Mouse (Mus musculus): ENCODE measurements at regions not wholly inside any gene's neighbourhood (a gene's known extent, or its start where the extent isn't known, plus 50 kb on each side); places are given as distances from the start of the nearest gene placed in this dataset.

DNA sequence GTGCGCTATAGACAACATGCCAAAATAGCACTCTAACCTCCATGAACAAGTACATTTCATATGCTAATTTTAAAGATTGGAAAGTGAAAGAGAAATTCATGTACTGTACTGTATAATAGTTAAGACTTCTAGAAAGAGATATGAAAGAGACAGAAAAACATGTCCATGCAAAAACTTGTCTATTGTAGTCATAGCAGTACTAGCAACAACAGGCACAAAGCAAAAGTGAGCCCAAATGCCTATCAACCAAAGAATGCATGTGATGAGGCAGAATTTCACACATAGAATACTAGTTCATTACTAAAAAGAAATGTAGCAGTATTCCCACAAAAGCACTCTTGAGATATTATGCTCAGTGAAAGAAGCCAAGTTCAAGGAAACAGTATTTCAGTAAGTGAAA is 180.4 kb upstream of the Steap4 start:
- WGBS, result 94% methylated on average over 1 of the region's 1 CpGs
- peaks cover 1% of the 10 kb centered on the region; the same call in 1 of the 2 replicates for H3K4me1 ChIP-seq (ENCODE audit: control insufficient read depth, insufficient read depth, low read length)
- no peaks in the 10 kb centered on the region for H3K27me3 ChIP-seq (ENCODE audit: control insufficient read depth, insufficient read depth, low read length)
- DNase-seq (ENCODE audit: extremely low read depth, low read depth, low spot score), result no peak
- no peak for TF ChIP-seq CTCF (IDR thresholded peaks at IDR 0.05; ENCODE audit: low read depth, low read length)
- no peak for TF ChIP-seq POLR2A (IDR thresholded peaks at IDR 0.05; ENCODE audit: extremely low read depth, insufficient read depth, low read length)
- no peak overlapping the region for H3K4me3 ChIP-seq (ENCODE audit: insufficient read depth, low read depth, low read length)
- H3K27ac ChIP-seq (replicated peaks; ENCODE audit: insufficient read depth, low read depth, low read length), result no peak overlapping the region
- H3K36me3 ChIP-seq (ENCODE audit: control insufficient read depth, insufficient read depth, low read length), result no peaks in the 10 kb centered on the region
- H3K9ac ChIP-seq (ENCODE audit: low read depth, low read length), result no peak overlapping the region
- H3K79me2 ChIP-seq (ENCODE audit: control insufficient read depth, insufficient read depth, low read length), result no peaks in the 10 kb centered on the region

DNA sequence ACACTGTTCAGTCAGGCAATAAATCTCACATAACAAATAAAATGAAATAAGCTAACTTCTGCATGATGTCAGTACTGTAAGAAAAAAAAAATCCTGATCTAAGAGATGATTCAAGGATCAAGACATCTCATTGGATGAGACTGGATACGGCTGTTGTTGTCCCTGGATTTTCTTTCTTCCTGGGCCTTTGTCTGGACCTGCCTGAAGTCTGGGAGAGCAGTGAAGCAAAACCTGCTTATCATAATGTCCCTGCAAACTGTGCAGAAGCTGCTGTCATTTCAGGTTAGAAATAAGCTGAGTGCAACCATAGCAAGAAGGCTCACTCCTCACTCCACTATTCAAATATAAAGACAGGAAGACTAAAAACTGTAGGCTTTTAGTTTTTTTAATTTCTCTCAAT is 178.0 kb upstream of the Steap4 start:
- peaks cover 2% of the 10 kb centered on the region; the same call in 1 of the 2 replicates for H3K4me1 ChIP-seq (ENCODE audit: control insufficient read depth, insufficient read depth, low read length)
- no peak overlapping the region for H3K4me3 ChIP-seq (ENCODE audit: insufficient read depth, low read depth, low read length)
- no peak overlapping the region for H3K9ac ChIP-seq (ENCODE audit: low read depth, low read length)
- H3K79me2 ChIP-seq (ENCODE audit: control insufficient read depth, insufficient read depth, low read length), result no peaks in the 10 kb centered on the region
- no peaks in the 10 kb centered on the region for H3K27me3 ChIP-seq (ENCODE audit: control insufficient read depth, insufficient read depth, low read length)
- WGBS, result 90% methylated on average over 1 of the region's 1 CpGs
- TF ChIP-seq POLR2A (IDR thresholded peaks at IDR 0.05; ENCODE audit: extremely low read depth, insufficient read depth, low read length), result no peak
- no peak for TF ChIP-seq CTCF (IDR thresholded peaks at IDR 0.05; ENCODE audit: low read depth, low read length)
- no peak for DNase-seq (ENCODE audit: extremely low read depth, low read depth, low spot score)
- H3K36me3 ChIP-seq (ENCODE audit: control insufficient read depth, insufficient read depth, low read length), result no peaks in the 10 kb centered on the region
- no peak overlapping the region for H3K27ac ChIP-seq (replicated peaks; ENCODE audit: insufficient read depth, low read depth, low read length)

DNA sequence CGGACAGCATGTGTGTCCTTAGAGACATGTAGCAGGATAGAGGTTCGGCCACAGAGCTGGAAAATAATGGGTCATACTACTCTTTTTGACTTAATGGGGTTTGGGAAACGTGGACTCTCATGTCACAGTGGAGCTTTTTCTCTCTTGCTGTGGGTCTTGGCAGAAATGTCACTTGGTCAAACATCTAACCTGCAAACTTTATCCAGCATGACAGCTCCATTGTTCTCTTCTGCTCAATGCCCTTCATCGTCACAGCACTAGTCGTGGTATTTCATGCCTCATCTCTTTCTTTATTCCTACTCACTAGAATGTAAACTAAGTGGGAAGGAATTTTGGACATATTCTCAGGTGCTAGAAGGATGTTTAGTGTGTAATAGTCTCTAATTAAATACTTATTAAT is 171.9 kb upstream of the Steap4 start:
- Histone ChIP-seq H3K79me2 (ENCODE audit: control insufficient read depth, insufficient read depth, low read length) (no peaks in the 10 kb centered on the region), H3K4me1 (ENCODE audit: control insufficient read depth, insufficient read depth, low read length) (peaks cover 2% of the 10 kb centered on the region; the same call in 1 of the 2 replicates), H3K9ac (ENCODE audit: low read depth, low read length) (no peak overlapping the region), H3K4me3 (ENCODE audit: insufficient read depth, low read depth, low read length) (no peak overlapping the region), H3K27me3 (ENCODE audit: control insufficient read depth, insufficient read depth, low read length) (no peaks in the 10 kb centered on the region), H3K27ac (replicated peaks; ENCODE audit: insufficient read depth, low read depth, low read length) (no peak overlapping the region), H3K36me3 (ENCODE audit: control insufficient read depth, insufficient read depth, low read length) (no peaks in the 10 kb centered on the region)
- 77% methylated on average over 5 of the region's 5 CpGs for WGBS
- no peak for TF ChIP-seq POLR2A (IDR thresholded peaks at IDR 0.05; ENCODE audit: extremely low read depth, insufficient read depth, low read length)
- TF ChIP-seq CTCF (IDR thresholded peaks at IDR 0.05; ENCODE audit: low read depth, low read length), result no peak
- DNase-seq (ENCODE audit: extremely low read depth, low read depth, low spot score), result no peak

DNA sequence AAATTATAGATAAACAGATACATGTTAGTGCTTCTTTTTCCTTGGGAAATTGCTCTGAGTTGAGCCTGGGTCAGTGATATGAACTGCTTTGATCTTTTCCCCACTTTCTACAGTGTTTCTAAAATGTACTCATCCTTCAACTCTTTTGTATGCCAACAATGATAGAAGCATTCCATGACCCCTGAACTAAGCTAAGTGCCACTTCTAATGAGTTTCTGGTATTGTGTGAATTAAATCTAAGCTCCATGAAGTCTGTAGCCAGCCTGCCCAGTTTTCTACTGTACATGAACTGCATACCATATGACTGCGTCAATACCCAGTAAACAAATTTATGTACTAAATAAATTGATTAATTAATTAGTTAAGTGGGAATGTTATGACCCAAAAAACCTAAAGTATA is 171.1 kb upstream of the Steap4 start:
- 93% methylated on average over 1 of the region's 1 CpGs for WGBS

DNA sequence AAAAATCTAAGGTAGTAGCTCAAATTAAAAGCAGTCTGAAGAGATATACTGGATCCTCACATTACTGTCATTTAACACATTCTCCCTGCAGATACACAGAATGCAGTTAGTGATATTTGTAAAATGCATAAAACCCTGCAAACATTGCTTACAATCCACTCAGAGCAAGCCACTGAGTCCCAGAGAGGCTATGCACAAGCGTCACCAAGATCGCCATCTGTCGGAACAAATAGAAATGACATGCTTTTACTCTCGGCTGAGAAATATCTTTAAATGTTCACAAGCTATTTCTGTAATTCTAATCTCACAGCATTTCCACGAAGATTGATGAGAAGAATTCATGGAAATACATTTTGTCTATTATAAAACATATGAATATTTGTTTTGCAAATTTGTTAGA is 139.7 kb upstream of the Steap4 start:
- no peak overlapping the region for H3K4me3 ChIP-seq (ENCODE audit: insufficient read depth, low read depth, low read length)
- H3K9ac ChIP-seq (ENCODE audit: low read depth, low read length), result no peak overlapping the region
- TF ChIP-seq CTCF (IDR thresholded peaks at IDR 0.05; ENCODE audit: low read depth, low read length) (peak; percentile 10; the same call in 1 of the 2 replicates), POLR2A (IDR thresholded peaks at IDR 0.05; ENCODE audit: extremely low read depth, insufficient read depth, low read length) (no peak)

More for the DNA sequence above, 171.1 kb upstream of the Steap4 start:
- TF ChIP-seq POLR2A (IDR thresholded peaks at IDR 0.05; ENCODE audit: extremely low read depth, insufficient read depth, low read length), result no peak
- no peak for DNase-seq (ENCODE audit: extremely low read depth, low read depth, low spot score)
- Histone ChIP-seq H3K36me3 (ENCODE audit: control insufficient read depth, insufficient read depth, low read length) (no peaks in the 10 kb centered on the region), H3K9ac (ENCODE audit: low read depth, low read length) (no peak overlapping the region), H3K27ac (replicated peaks; ENCODE audit: insufficient read depth, low read depth, low read length) (no peak overlapping the region), H3K4me3 (ENCODE audit: insufficient read depth, low read depth, low read length) (no peak overlapping the region), H3K4me1 (ENCODE audit: control insufficient read depth, insufficient read depth, low read length) (peaks cover 2% of the 10 kb centered on the region; the same call in 1 of the 2 replicates), H3K27me3 (ENCODE audit: control insufficient read depth, insufficient read depth, low read length) (no peaks in the 10 kb centered on the region), H3K79me2 (ENCODE audit: control insufficient read depth, insufficient read depth, low read length) (no peaks in the 10 kb centered on the region)

DNA sequence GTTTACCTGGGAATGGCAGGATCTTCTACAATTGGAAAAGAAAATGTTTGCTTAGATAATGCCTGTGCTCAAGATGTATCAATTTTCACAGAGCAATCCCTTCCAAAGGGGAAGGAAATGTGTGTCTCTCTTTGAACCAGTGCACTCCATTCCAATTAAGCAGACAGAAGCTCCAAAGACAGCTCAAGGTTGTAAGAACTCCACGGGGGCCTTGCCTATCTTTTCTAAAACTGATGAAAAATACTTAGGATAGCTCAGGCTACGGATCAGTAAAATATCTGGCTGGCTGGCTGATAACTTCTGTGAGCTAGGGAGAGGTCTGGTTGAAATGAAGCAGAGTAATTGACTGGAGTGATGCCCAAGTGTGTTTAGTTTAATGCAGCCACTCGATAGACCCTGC is 138.6 kb upstream of the Steap4 start:
- H3K27ac ChIP-seq (replicated peaks; ENCODE audit: insufficient read depth, low read depth, low read length), result no peak overlapping the region
- no peaks in the 10 kb centered on the region for H3K36me3 ChIP-seq (ENCODE audit: control insufficient read depth, insufficient read depth, low read length)
- no peaks in the 10 kb centered on the region for H3K27me3 ChIP-seq (ENCODE audit: control insufficient read depth, insufficient read depth, low read length)
- 50% methylated on average over 3 of the region's 3 CpGs for WGBS
- H3K9ac ChIP-seq (ENCODE audit: low read depth, low read length), result no peak overlapping the region
- no peak for DNase-seq (ENCODE audit: extremely low read depth, low read depth, low spot score)
- TF ChIP-seq CTCF (IDR thresholded peaks at IDR 0.05; ENCODE audit: low read depth, low read length) (no peak), POLR2A (IDR thresholded peaks at IDR 0.05; ENCODE audit: extremely low read depth, insufficient read depth, low read length) (no peak)
- no peaks in the 10 kb centered on the region for H3K4me1 ChIP-seq (ENCODE audit: control insufficient read depth, insufficient read depth, low read length)
- H3K4me3 ChIP-seq (ENCODE audit: insufficient read depth, low read depth, low read length), result no peak overlapping the region
- H3K79me2 ChIP-seq (ENCODE audit: control insufficient read depth, insufficient read depth, low read length), result no peaks in the 10 kb centered on the region

More for the DNA sequence above, 139.7 kb upstream of the Steap4 start:
- WGBS, result 39% methylated on average over 5 of the region's 5 CpGs
- no peak overlapping the region for H3K27ac ChIP-seq (replicated peaks; ENCODE audit: insufficient read depth, low read depth, low read length)
- no peaks in the 10 kb centered on the region for H3K36me3 ChIP-seq (ENCODE audit: control insufficient read depth, insufficient read depth, low read length)
- no peaks in the 10 kb centered on the region for H3K27me3 ChIP-seq (ENCODE audit: control insufficient read depth, insufficient read depth, low read length)
- DNase-seq (ENCODE audit: extremely low read depth, low read depth, low spot score), result peak; percentile 1
- H3K4me1 ChIP-seq (ENCODE audit: control insufficient read depth, insufficient read depth, low read length), result no peaks in the 10 kb centered on the region
- H3K79me2 ChIP-seq (ENCODE audit: control insufficient read depth, insufficient read depth, low read length), result no peaks in the 10 kb centered on the region

Measured in liver, adult 2 months (tissue).